Mouse (Mus musculus) small intestine, adult 2 months (tissue): ENCODE results near the gene Med10.

ENCODE experiments used
- CTCF ChIP-seq: fragments of 200-500 bp; IDR thresholded peaks from 2 replicates; pipeline ENCODE4 v1.5.1; 2012; ENCODE audit warnings: low read depth, mild to moderate bottlenecking, control low read depth, inconsistent platforms, low read length, moderate library complexity, mixed read lengths; ENCODE audit not compliant: insufficient replicate concordance, insufficient read length; ENCODE audit errors: extremely low read depth
- POLR2A ChIP-seq: fragments of 200-500 bp; IDR thresholded peaks from 2 replicates; pipeline ENCODE4 v1.6.1; 2012; ENCODE audit warnings: low read depth, mild to moderate bottlenecking, control low read depth, inconsistent platforms, low read length, moderate library complexity

DNA sequence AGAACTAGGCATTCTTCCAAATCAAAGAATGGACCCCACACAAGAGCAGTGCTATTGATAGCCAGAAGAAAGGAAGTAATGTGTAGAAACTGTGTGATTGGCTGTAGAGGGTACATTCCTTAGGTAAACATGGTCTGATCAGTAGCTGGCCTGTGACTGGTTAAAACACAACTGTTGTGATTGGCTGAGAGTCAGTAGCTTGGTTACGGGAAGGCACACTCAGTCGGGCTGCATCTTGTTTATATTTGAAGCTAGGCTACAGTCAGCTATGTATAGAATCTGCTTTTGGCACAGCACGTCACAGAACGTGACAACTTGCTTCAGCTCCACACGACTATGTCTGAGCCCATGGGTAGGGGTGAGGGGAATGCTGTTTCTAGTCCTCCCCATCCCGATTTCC is 43.2 kb upstream of the Med10 start:
- TF ChIP-seq POLR2A (no peak), CTCF (no peak)
